Mouse (Mus musculus) liver, embryonic 14.5 days (tissue): Measurements from ENCODE around the gene Isx.

Experiments
- CTCF ChIP-seq: IDR thresholded peaks from 2 replicates; pipeline ENCODE4 v1.5.1; 2016; ENCODE audit warnings: antibody characterized with exemption, low read depth, control low read depth
- EP300 ChIP-seq: IDR thresholded peaks from 2 replicates; pipeline ENCODE4 v1.6.1; 2016; ENCODE audit warnings: antibody characterized with exemption, low read depth

GRCm38 (mm10) chr8:74910708-74911107 lies 37.7 kb downstream of the Isx start:
- TF ChIP-seq CTCF: no peak
- TF ChIP-seq EP300: no peak
